Mouse (Mus musculus): ENCODE measurements at regions not wholly inside any gene's neighbourhood (a gene's known extent, or its start where the extent isn't known, plus 50 kb on each side); places are given as distances from the start of the nearest gene placed in this dataset.
A peak's percentile ranks its signal among the peaks of the same experiment; 100 is the strongest.

DNA sequence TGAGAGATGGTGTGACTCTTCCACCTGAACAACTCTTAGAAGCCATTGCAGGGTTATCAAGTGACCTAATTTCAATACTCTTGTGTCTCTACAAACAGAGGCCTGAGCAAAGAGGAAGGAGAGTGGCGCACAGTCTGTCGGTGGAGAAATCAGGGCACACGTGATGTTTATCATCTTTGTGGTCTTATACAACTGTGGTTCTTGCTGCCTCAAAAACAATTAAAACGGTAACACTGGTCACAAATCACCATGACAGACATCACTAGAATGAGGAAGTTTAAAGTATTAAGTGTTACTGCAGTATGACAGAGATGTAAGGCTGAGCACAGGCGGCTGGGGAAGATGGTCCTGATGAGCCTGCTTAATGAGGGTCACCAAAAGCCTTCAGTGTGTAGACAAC is 73.6 kb downstream of the Sdc1 start:
- Histone ChIP-seq H3K27me3 (no peaks in the 10 kb centered on the region), H3K4me3 (replicated peaks) (no peak overlapping the region), H3K4me1 (replicated peaks) (peaks cover 72% of the 10 kb centered on the region), H3K36me3 (no peaks in the 10 kb centered on the region), H3K27ac (no peak overlapping the region), H3K9me3 (no peaks in the 10 kb centered on the region), H3K4me2 (no peak overlapping the region), H3K9ac (replicated peaks) (no peak overlapping the region)
- no peak for ATAC-seq (ENCODE audit: insufficient number of reproducible peaks, insufficient read depth, low FRiP score, low TSS enrichment, low read depth)
- whole genome bisulfite sequencing: 73% methylated on average over 5 of the region's 5 CpGs

DNA sequence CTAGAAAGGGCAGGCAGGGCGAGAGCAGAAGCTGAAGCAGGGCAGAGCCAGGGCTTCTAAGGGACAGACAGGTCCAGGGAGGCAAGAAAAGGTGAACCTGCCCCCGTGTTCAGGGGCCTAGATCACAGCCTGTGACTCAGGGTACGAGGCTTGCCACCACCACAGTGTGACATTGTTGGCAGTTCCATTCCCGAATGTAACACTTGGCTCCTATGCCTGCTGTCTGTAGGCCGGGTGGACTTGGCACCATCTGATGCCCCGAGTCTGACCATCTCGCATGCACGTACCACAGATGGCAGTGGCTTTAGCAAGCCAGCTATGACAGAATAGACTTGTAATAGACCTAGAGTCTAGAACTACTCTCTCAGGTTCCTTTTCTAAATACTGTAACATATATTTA is 74.3 kb downstream of the Sdc1 start:
- Histone ChIP-seq H3K4me1 (replicated peaks) (peaks cover 76% of the 10 kb centered on the region), H3K27ac (no peak overlapping the region; the same call in none of the 2 replicates), H3K36me3 (no peaks in the 10 kb centered on the region), H3K9ac (replicated peaks) (no peak overlapping the region), H3K9me3 (no peaks in the 10 kb centered on the region), H3K4me3 (replicated peaks) (no peak overlapping the region), H3K27me3 (no peaks in the 10 kb centered on the region), H3K4me2 (no peak overlapping the region)
- no peak for ATAC-seq (ENCODE audit: insufficient number of reproducible peaks, insufficient read depth, low FRiP score, low TSS enrichment, low read depth)
- WGBS: 91% methylated on average over 8 of the region's 8 CpGs

- Histone ChIP-seq H3K27me3 (no peaks in the 10 kb centered on the region), H3K36me3 (no peaks in the 10 kb centered on the region), H3K9me3 (no peaks in the 10 kb centered on the region), H3K4me1 (replicated peaks) (peaks cover 76% of the 10 kb centered on the region), H3K4me3 (replicated peaks) (no peak overlapping the region), H3K4me2 (peak overlapping the region; percentile 40), H3K27ac (peak overlapping the region; percentile 96), H3K9ac (replicated peaks) (no peak overlapping the region)
- ATAC-seq (ENCODE audit: insufficient number of reproducible peaks, insufficient read depth, low FRiP score, low TSS enrichment, low read depth): 0 out of 2 replicates have a peak, but pooled peaks have one; percentile 32
- WGBS: 12% methylated on average over 16 of the region's 16 CpGs
Measured at GRCm38 (mm10) chr12:8846425-8847226, 74.8 kb upstream of the Laptm4a start.

- Histone ChIP-seq H3K9ac (replicated peaks) (no peak overlapping the region), H3K4me1 (replicated peaks) (peaks cover 72% of the 10 kb centered on the region), H3K36me3 (no peaks in the 10 kb centered on the region), H3K4me3 (replicated peaks) (no peak overlapping the region), H3K4me2 (peak overlapping the region; percentile 40), H3K9me3 (no peaks in the 10 kb centered on the region), H3K27me3 (no peaks in the 10 kb centered on the region), H3K27ac (peak overlapping the region; percentile 96)
- 16% methylated on average over 10 of the region's 10 CpGs for WGBS
- peak; percentile 71 for ATAC-seq (ENCODE audit: insufficient number of reproducible peaks, insufficient read depth, low FRiP score, low TSS enrichment, low read depth)
Measured at GRCm38 (mm10) chr12:8847227-8847857, 74.1 kb upstream of the Laptm4a start.

DNA sequence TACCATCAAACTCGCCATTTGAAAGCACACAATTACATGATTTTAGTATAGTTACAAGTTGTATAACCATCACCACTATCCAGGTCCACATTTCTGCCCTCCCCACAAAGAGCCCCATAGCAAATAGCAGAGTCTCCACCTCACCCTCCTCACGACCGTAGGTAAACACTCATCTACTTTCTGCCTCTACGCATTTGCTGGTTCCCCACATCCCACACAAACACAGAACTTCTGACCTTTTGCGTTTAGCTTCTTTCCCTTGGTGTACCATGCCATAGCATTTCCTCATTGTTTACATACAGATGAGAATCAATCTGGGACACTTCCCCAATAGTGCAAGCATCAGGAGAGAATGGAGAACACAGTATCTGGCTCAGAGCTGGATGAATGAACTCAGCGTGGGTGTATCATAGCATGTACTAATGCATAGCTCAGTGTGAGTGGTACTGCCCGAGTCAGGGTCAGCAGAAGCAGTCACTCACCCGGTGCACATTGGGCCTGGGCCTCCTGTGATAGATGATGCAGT is 73.5 kb upstream of the Laptm4a start:
- H3K27ac ChIP-seq: peak overlapping the region; percentile 96
- no peak overlapping the region for H3K4me2 ChIP-seq
- ATAC-seq (ENCODE audit: insufficient number of reproducible peaks, insufficient read depth, low FRiP score, low TSS enrichment, low read depth): no peak
- no peak overlapping the region for H3K9ac ChIP-seq (replicated peaks)
- no peaks in the 10 kb centered on the region for H3K9me3 ChIP-seq
- no peaks in the 10 kb centered on the region for H3K27me3 ChIP-seq
- no peaks in the 10 kb centered on the region for H3K36me3 ChIP-seq
- WGBS: 71% methylated on average over 8 of the region's 8 CpGs
- H3K4me1 ChIP-seq (replicated peaks): peaks cover 67% of the 10 kb centered on the region
- no peak overlapping the region for H3K4me3 ChIP-seq (replicated peaks)

- H3K9me3 ChIP-seq: no peaks in the 10 kb centered on the region
- H3K4me3 ChIP-seq (replicated peaks): no peak overlapping the region
- WGBS: 90% methylated on average over 4 of the region's 4 CpGs
- H3K4me2 ChIP-seq: no peak overlapping the region
- H3K27me3 ChIP-seq: no peaks in the 10 kb centered on the region
- H3K9ac ChIP-seq (replicated peaks): no peak overlapping the region
- no peak for ATAC-seq (ENCODE audit: insufficient number of reproducible peaks, insufficient read depth, low FRiP score, low TSS enrichment, low read depth)
- H3K4me1 ChIP-seq (replicated peaks): peaks cover 56% of the 10 kb centered on the region
- no peak overlapping the region for H3K27ac ChIP-seq
- no peaks in the 10 kb centered on the region for H3K36me3 ChIP-seq
Measured at GRCm38 (mm10) chr12:8853858-8854257, 67.6 kb upstream of the Laptm4a start.

GRCm38 (mm10) chr12:8854401-8854800 is 67.1 kb upstream of the Laptm4a start:
- no peak for ATAC-seq (ENCODE audit: insufficient number of reproducible peaks, insufficient read depth, low FRiP score, low TSS enrichment, low read depth)
- Histone ChIP-seq H3K27ac (no peak overlapping the region), H3K36me3 (no peaks in the 10 kb centered on the region), H3K4me1 (replicated peaks) (peaks cover 60% of the 10 kb centered on the region), H3K9me3 (no peaks in the 10 kb centered on the region), H3K27me3 (no peaks in the 10 kb centered on the region), H3K4me3 (replicated peaks) (no peak overlapping the region), H3K4me2 (no peak overlapping the region), H3K9ac (replicated peaks) (no peak overlapping the region)
- WGBS: 85% methylated on average over 4 of the region's 4 CpGs

- H3K4me1 ChIP-seq (replicated peaks): peaks cover 60% of the 10 kb centered on the region
- no peaks in the 10 kb centered on the region for H3K36me3 ChIP-seq
- no peaks in the 10 kb centered on the region for H3K9me3 ChIP-seq
- H3K4me3 ChIP-seq (replicated peaks): no peak overlapping the region
- no peak overlapping the region for H3K4me2 ChIP-seq
- H3K9ac ChIP-seq (replicated peaks): no peak overlapping the region
- ATAC-seq (ENCODE audit: insufficient number of reproducible peaks, insufficient read depth, low FRiP score, low TSS enrichment, low read depth): no peak
- 39% methylated on average over 5 of the region's 5 CpGs for WGBS
- H3K27ac ChIP-seq: peak overlapping the region; percentile 95
- H3K27me3 ChIP-seq: no peaks in the 10 kb centered on the region
Measured at GRCm38 (mm10) chr12:8855119-8855518, 66.3 kb upstream of the Laptm4a start.

DNA sequence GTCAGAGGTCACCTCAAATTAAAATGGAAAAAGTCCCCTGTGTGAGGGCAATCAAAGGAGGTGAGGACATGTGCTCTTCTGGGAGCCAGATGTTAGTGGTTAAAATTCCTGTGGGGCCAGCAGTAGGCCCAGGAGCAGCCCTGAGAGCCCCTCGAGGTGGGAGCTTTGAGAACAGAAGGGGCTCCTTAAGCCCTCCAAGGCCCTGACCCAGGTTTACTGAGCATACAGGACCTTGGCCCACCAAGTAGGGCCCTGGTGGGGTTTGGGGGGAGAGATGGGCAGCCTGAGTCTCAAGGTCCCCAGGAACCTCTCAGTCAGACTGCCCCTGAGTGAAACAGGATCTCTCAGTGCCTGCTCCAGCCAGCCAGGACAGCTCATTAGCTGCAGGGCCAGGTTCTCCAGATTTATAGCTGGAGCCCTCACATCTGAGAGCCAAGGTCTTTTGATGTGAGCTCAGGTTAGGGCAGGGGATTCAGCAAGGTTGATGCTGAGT is 65.4 kb upstream of the Laptm4a start:
- WGBS: 0% methylated on average over 1 of the region's 1 CpGs
- no peak overlapping the region for H3K9ac ChIP-seq (replicated peaks)
- peak; percentile 63 for ATAC-seq (ENCODE audit: insufficient number of reproducible peaks, insufficient read depth, low FRiP score, low TSS enrichment, low read depth)
- H3K36me3 ChIP-seq: no peaks in the 10 kb centered on the region
- no peaks in the 10 kb centered on the region for H3K27me3 ChIP-seq
- no peak overlapping the region for H3K4me3 ChIP-seq (replicated peaks)
- peak overlapping the region; percentile 15; the same call in 1 of the 2 replicates for H3K4me2 ChIP-seq
- H3K4me1 ChIP-seq (replicated peaks): peaks cover 60% of the 10 kb centered on the region
- peak overlapping the region; percentile 95 for H3K27ac ChIP-seq
- no peaks in the 10 kb centered on the region for H3K9me3 ChIP-seq

GRCm38 (mm10) chr12:8857308-8857707 is 64.2 kb upstream of the Laptm4a start:
- Histone ChIP-seq H3K27me3 (no peaks in the 10 kb centered on the region), H3K4me1 (replicated peaks) (peaks cover 54% of the 10 kb centered on the region), H3K4me2 (no peak overlapping the region), H3K27ac (peak overlapping the region; percentile 95), H3K9me3 (no peaks in the 10 kb centered on the region), H3K4me3 (replicated peaks) (no peak overlapping the region), H3K36me3 (no peaks in the 10 kb centered on the region), H3K9ac (replicated peaks) (no peak overlapping the region)
- 38% methylated on average over 8 of the region's 8 CpGs for WGBS
- ATAC-seq (ENCODE audit: insufficient number of reproducible peaks, insufficient read depth, low FRiP score, low TSS enrichment, low read depth): no peak

- Histone ChIP-seq H3K36me3 (no peaks in the 10 kb centered on the region), H3K27me3 (no peaks in the 10 kb centered on the region), H3K4me2 (no peak overlapping the region), H3K4me1 (replicated peaks) (peaks cover 54% of the 10 kb centered on the region), H3K4me3 (replicated peaks) (no peak overlapping the region), H3K9me3 (no peaks in the 10 kb centered on the region), H3K9ac (replicated peaks) (no peak overlapping the region), H3K27ac (0 out of 2 replicates have a peak overlapping the region, but pooled peaks have one; percentile 64)
- no peak for ATAC-seq (ENCODE audit: insufficient number of reproducible peaks, insufficient read depth, low FRiP score, low TSS enrichment, low read depth)
- 81% methylated on average over 7 of the region's 7 CpGs for WGBS
Measured at GRCm38 (mm10) chr12:8858748-8859147, 62.7 kb upstream of the Laptm4a start.
